Mouse (Mus musculus) kidney, embryonic 16.5 days (tissue): ENCODE data around the gene Prl3a1. TPM values are rescaled to one million over a fixed set of nuclear protein-coding genes. Genes with fewer than 3 reads are reported as not detected.

Experiments used
- ATAC-seq: fragments of 200-750 bp; cut with Nextera tagmentation; 2 replicates; pipeline ENCODE4 v1.8.0; 2017; ENCODE audit warnings: moderate TSS enrichment; ENCODE audit not compliant: low FRiP score, low TSS enrichment
- H3K27ac ChIP-seq: fragments of 300-500 bp; sonication (generic); 2 replicates; pipeline ENCODE4 v1.5.1; 2014; ENCODE audit warnings: low read length
- H3K27me3 ChIP-seq: fragments of 300-500 bp; sonication (generic); 2 replicates; pipeline ENCODE4 v1.6.1; 2014; ENCODE audit warnings: low read length, control low read depth, mixed read lengths; ENCODE audit not compliant: insufficient read depth
- H3K36me3 ChIP-seq: fragments of 300-500 bp; sonication (generic); 2 replicates; pipeline ENCODE4 v1.6.1; 2014; ENCODE audit warnings: low read length, control low read depth, mixed read lengths; ENCODE audit not compliant: insufficient read depth
- H3K4me1 ChIP-seq: fragments of 300-500 bp; sonication (generic); 2 replicates; pipeline ENCODE4 v1.6.1; 2014; ENCODE audit warnings: low read length, control low read depth, mixed read lengths; ENCODE audit not compliant: insufficient read depth
- H3K4me2 ChIP-seq: fragments of 300-500 bp; sonication (generic); replicated peaks from 2 replicates; pipeline ENCODE4 v1.6.1; 2014; ENCODE audit warnings: low read depth, low read length
- H3K4me3 ChIP-seq: fragments of 300-500 bp; sonication (generic); 2 replicates; pipeline ENCODE4 v1.5.1; 2014; ENCODE audit warnings: mild to moderate bottlenecking, low read length
- H3K9ac ChIP-seq: fragments of 300-500 bp; sonication (generic); replicated peaks from 2 replicates; pipeline ENCODE4 v1.6.1; 2014; ENCODE audit warnings: low read length
- H3K9me3 ChIP-seq: fragments of 300-500 bp; sonication (generic); 2 replicates; pipeline ENCODE4 v1.6.1; 2016; ENCODE audit warnings: low read length, control low read depth
- WGBS: fragments of 180-500 bp; shearing (Covaris S2); extraction: QIAGEN DNeasy Blood & Tissue Kit; methylation state at CpG from one replicate; pipeline ENCODE4 v1.1.7; 2014; 5-methylcytosine and 5-hydroxymethylcytosine counted together
- polyA plus RNA-seq: library from polyadenylated mRNA; unstranded; fragments of >200 nt; fragmentation: Nextera tagmentation; extraction: Ambion mirVana; gene quantifications from 2 replicates; pipeline ENCODE4 v1.2.1, GENCODE M21; 2015

Prl3a1 gene
- not detected in 2 replicates for polyA plus RNA-seq

- no peak within 1 kb of the TSS for H3K27ac ChIP-seq
- H3K9ac ChIP-seq: no peak within 1 kb of the TSS
- H3K4me1 ChIP-seq: no peaks in the 10 kb centered on the region
- H3K4me2 ChIP-seq: no peak within 1 kb of the TSS
- no peak within 1 kb of the TSS for H3K4me3 ChIP-seq
- H3K36me3 ChIP-seq: no peaks in the 10 kb centered on the region
- no peak for ATAC-seq
- 89% methylated on average over 4 of the region's 4 CpGs for WGBS
- H3K9me3 ChIP-seq: no peaks in the 10 kb centered on the region
- no peaks in the 10 kb centered on the region for H3K27me3 ChIP-seq
Observed at GRCm38 (mm10) chr13:27259136-27259535, at the start of gene Prl3a1. Gene Prl3a1 (plus strand): TSS chr13:27259436.

DNA sequence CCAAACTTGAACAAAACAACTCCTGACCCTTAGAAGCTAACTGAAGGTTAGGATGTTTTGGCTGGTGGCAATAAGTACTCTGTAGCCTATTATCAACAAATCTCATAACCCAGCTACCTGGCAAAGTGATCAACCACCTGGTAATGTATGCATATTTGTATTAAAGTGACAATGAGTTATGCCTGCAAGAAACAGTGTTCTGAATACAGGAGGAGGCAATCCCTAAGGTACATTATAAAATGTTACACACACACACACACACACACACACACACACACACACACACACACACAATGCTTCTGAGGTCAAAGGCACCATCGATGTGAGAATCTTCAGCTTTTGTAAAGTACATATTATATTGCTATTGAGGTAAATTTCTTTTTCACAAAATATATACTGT is 17.7 kb upstream of the Prl3a1 start, which contains the start of gene Prl3b1:
TSS of gene Prl3b1 (plus strand) at position 301 of the 400 bp plus-strand sequence.
- Histone ChIP-seq H3K27me3 (no peaks in the 10 kb centered on the region), H3K36me3 (no peaks in the 10 kb centered on the region), H3K27ac (no peak within 1 kb of the TSS), H3K9me3 (no peaks in the 10 kb centered on the region), H3K4me1 (no peaks in the 10 kb centered on the region), H3K4me3 (no peak within 1 kb of the TSS), H3K4me2 (no peak within 1 kb of the TSS), H3K9ac (no peak within 1 kb of the TSS)
- ATAC-seq: no peak
- 89% methylated on average over 1 of the region's 1 CpGs for WGBS

DNA sequence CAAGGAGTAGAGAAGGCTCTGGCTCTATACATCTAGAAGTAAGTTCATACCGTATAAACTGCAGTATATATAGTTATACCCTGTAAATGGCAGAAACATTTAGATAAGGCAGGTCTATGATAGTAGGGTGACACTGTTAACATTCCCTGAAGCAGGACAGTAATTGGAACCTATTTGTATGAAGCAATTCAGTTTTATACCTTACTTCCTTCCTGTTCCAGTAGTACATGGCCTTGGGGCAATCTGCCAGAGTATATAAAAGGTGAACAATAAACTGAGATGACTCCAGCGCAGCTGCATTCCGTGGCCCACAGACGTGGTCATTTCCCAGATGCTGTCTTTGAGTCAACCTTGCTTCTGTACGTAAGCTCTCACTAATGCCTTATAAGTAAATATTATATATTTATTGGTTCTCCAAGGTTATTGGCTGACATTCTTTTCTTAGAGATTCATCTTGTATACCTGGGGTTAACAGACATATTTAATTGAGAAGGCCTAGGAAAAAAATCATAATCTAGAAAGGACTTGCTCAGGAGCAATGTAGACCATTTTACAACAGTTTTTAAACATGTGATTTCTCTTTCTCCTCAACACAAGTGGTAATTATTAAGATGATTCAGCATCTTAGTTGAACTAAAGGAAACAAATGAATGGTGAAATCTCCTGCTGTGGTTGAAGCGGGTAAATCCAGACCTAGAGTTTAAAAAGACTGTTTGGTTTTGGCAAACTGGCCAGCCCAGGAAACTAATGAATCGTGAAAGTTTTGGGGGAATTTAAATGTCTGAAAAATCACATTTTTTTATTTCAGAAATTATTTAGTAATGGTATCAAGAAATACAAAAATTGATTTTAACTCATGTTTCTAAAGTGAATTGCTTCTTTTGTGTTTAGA is 53.3 kb downstream of the Prl3a1 start, which contains the start of gene Prl6a1:
TSS of gene Prl6a1 (plus strand) at position 294 of the 892 bp plus-strand sequence.
- Histone ChIP-seq H3K4me3 (no peak within 1 kb of the TSS), H3K4me1 (no peaks in the 10 kb centered on the region), H3K4me2 (no peak within 1 kb of the TSS), H3K27me3 (no peaks in the 10 kb centered on the region), H3K9me3 (no peaks in the 10 kb centered on the region), H3K9ac (no peak within 1 kb of the TSS), H3K36me3 (no peaks in the 10 kb centered on the region), H3K27ac (no peak within 1 kb of the TSS)
- ATAC-seq: no peak
- 78% methylated on average over 7 of the region's 7 CpGs for WGBS

Other genes starting within 250 kb of the Prl3a1 start
- not detected in 2 replicates for gene Prl, start 201.9 kb upstream of the Prl3a1 start, polyA plus RNA-seq
- not detected in 2 replicates for gene Prl3d1, start 165.2 kb upstream of the Prl3a1 start, polyA plus RNA-seq
- gene Prl3d2, start 137.7 kb upstream of the Prl3a1 start, polyA plus RNA-seq: not detected in 2 replicates
- not detected in 2 replicates for gene Prl3d3, start 102.6 kb upstream of the Prl3a1 start, polyA plus RNA-seq
- not detected in 2 replicates for gene Prl3c1, start 62.8 kb upstream of the Prl3a1 start, polyA plus RNA-seq
- 0.25 and 0.54 TPM in 2 replicates for gene Prl3b1, start 17.6 kb upstream of the Prl3a1 start, polyA plus RNA-seq
- gene Prl6a1, start 53.2 kb downstream of the Prl3a1 start, polyA plus RNA-seq: not detected in 2 replicates
- not detected in 2 replicates for gene Prl8a2, start 86.2 kb downstream of the Prl3a1 start, polyA plus RNA-seq
- gene Prl2b1, start 131.4 kb downstream of the Prl3a1 start, polyA plus RNA-seq: not detected in 2 replicates
- not detected in 2 replicates for gene Prl8a6, start 179.3 kb downstream of the Prl3a1 start, polyA plus RNA-seq